Mouse (Mus musculus) spleen, adult 2 months (tissue): ENCODE measurements at regions not wholly inside any gene's neighbourhood (a gene's known extent, or its start where the extent isn't known, plus 50 kb on each side); places are given as distances from the start of the nearest gene placed in this dataset.

Source experiments
- CTCF ChIP-seq: fragments of 200-500 bp; IDR thresholded peaks from 2 replicates; pipeline ENCODE4 v1.5.1; 2011; ENCODE audit warnings: mild to moderate bottlenecking, inconsistent platforms; ENCODE audit not compliant: insufficient read depth, insufficient read length, insufficient replicate concordance; ENCODE audit errors: extremely low read depth
- POLR2A ChIP-seq: fragments of 200-500 bp; IDR thresholded peaks from 2 replicates; pipeline ENCODE4 v1.6.1; 2011; ENCODE audit warnings: low read depth, low read length, inconsistent platforms

DNA sequence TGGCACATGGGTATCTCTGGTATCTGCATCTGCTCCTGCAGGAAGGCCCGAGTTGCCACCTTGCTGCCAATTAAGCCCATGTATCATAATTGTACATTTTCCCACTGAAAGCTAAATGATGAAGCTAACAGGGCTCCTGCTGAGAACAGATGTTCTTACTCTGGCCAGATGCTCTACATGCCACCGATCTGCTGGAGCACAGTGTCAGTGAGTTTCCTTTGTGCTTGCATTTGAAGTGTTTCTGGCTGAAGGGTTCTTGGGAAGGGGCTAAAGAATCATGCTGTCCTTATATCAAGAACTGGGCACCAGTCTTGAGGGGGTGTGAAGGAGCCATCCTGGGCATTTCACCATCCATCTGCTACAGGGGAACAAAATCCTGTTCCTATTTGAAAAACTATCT is 323.2 kb downstream of the Cog6 start:
- TF ChIP-seq CTCF = no peak
- TF ChIP-seq POLR2A = no peak
